Mouse (Mus musculus): ENCODE measurements around the gene Elf4.

DNA sequence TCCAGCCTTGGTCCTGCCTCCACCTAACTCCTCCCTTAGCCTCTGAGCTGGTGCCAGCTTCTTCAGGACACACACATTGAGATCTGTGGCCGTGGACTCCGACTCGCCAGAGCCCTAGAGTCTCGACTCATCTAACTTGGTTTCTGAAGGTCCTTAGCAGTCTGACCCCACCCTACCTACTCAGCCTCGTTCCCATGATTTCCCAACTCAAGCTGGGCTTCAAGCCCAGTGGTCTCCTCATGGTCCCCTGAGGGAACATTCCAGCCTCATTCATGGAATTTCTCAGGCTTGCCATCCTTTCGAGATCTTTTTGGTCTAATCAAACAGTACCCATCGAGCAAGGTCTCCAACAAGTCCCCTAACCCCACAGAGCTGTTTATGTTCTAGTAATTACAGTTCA, 21.0 kb downstream of the Elf4 start:
- TF ChIP-seq CTCF (IDR thresholded peaks at IDR 0.05; ENCODE audit: low read depth) (no peak), EP300 (IDR thresholded peaks at IDR 0.05; ENCODE audit: low read depth) (no peak)
